Mouse (Mus musculus) limb, embryonic 13.5 days (tissue): ENCODE results near the gene Unk. TPM values are rescaled to one million over a fixed set of nuclear protein-coding genes. Genes with fewer than 3 reads are reported as not detected.

Source experiments
- ATAC-seq: fragments of 200-750 bp; cut with Nextera tagmentation; 2 replicates; pipeline ENCODE4 v1.8.0; 2017; ENCODE audit warnings: low read depth, moderate number of reproducible peaks, moderate TSS enrichment; ENCODE audit not compliant: low FRiP score
- H3K27ac ChIP-seq: fragments of 300-500 bp; sonication (generic); 2 replicates; pipeline ENCODE4 v1.5.1; 2015; ENCODE audit warnings: inconsistent platforms, mild to moderate bottlenecking, moderate library complexity
- H3K27me3 ChIP-seq: fragments of 300-500 bp; sonication (generic); 2 replicates; pipeline ENCODE4 v1.6.1; 2015; ENCODE audit warnings: mild to moderate bottlenecking, inconsistent platforms
- H3K36me3 ChIP-seq: fragments of 300-500 bp; sonication (generic); 2 replicates; pipeline ENCODE4 v1.6.1; 2015; ENCODE audit warnings: inconsistent platforms, mild to moderate bottlenecking, moderate library complexity
- H3K4me1 ChIP-seq: fragments of 300-500 bp; sonication (generic); 2 replicates; pipeline ENCODE4 v1.6.1; 2015; ENCODE audit warnings: inconsistent platforms
- H3K4me2 ChIP-seq: fragments of 300-500 bp; sonication (generic); replicated peaks from 2 replicates; pipeline ENCODE4 v1.6.1; 2015; ENCODE audit warnings: inconsistent platforms, mild to moderate bottlenecking, moderate library complexity
- H3K4me3 ChIP-seq: fragments of 300-500 bp; sonication (generic); 2 replicates; pipeline ENCODE4 v1.5.1; 2015; ENCODE audit warnings: moderate library complexity, mild to moderate bottlenecking, inconsistent platforms
- H3K9ac ChIP-seq: fragments of 300-500 bp; sonication (generic); 2 replicates; pipeline ENCODE4 v1.6.1; 2015; ENCODE audit warnings: mild to moderate bottlenecking, inconsistent platforms
- H3K9me3 ChIP-seq: fragments of 300-500 bp; sonication (generic); 2 replicates; pipeline ENCODE4 v1.6.1; 2016; ENCODE audit warnings: inconsistent platforms
- WGBS: fragments of 180-500 bp; shearing (Covaris S2); methylation state at CpG from one replicate; pipeline ENCODE4 v1.1.7; 2015; 5-methylcytosine and 5-hydroxymethylcytosine counted together
- polyA plus RNA-seq: library from polyadenylated mRNA; unstranded; fragments of >200 nt; fragmentation: Nextera tagmentation; extraction: Ambion mirVana; gene quantifications from 2 replicates; pipeline ENCODE4 v1.2.1, GENCODE M21; 2015

The Unk gene
- polyA plus RNA-seq, 1 experiment from 2014 or later = 44.8 TPM

- no peak for ATAC-seq
- Histone ChIP-seq H3K9ac (no peak overlapping the region), H3K4me3 (no peak overlapping the region), H3K27ac (no peak overlapping the region), H3K27me3 (no peaks in the 10 kb centered on the region), H3K9me3 (no peaks in the 10 kb centered on the region), H3K4me2 (no peak overlapping the region), H3K36me3 (peaks cover 22% of the 10 kb centered on the region), H3K4me1 (peaks cover 20% of the 10 kb centered on the region)
- WGBS = 52% methylated on average over 20 of the region's 20 CpGs
Measured at GRCm38 (mm10) chr11:116075539-116076265, 45.6 kb downstream of the Unk start.

GRCm38 (mm10) chr11:116076266-116076540 lies 46.1 kb downstream of the Unk start:
- H3K4me3 ChIP-seq = no peak overlapping the region
- no peak for ATAC-seq
- no peaks in the 10 kb centered on the region for H3K27me3 ChIP-seq
- H3K9ac ChIP-seq = no peak overlapping the region
- H3K4me1 ChIP-seq = peaks cover 20% of the 10 kb centered on the region
- peaks cover 27% of the 10 kb centered on the region for H3K36me3 ChIP-seq
- no peak overlapping the region for H3K4me2 ChIP-seq
- no peak overlapping the region for H3K27ac ChIP-seq
- WGBS = 56% methylated on average over 7 of the region's 7 CpGs
- H3K9me3 ChIP-seq = no peaks in the 10 kb centered on the region

- peaks cover 20% of the 10 kb centered on the region for H3K4me1 ChIP-seq
- no peak overlapping the region for H3K27ac ChIP-seq
- H3K36me3 ChIP-seq = peaks cover 33% of the 10 kb centered on the region
- no peaks in the 10 kb centered on the region for H3K9me3 ChIP-seq
- no peak for ATAC-seq
- 84% methylated on average over 7 of the region's 7 CpGs for WGBS
- H3K4me2 ChIP-seq = no peak overlapping the region
- no peak overlapping the region for H3K9ac ChIP-seq
- no peak overlapping the region for H3K4me3 ChIP-seq
- H3K27me3 ChIP-seq = no peaks in the 10 kb centered on the region
Measured at GRCm38 (mm10) chr11:116076836-116077235, 46.7 kb downstream of the Unk start.

GRCm38 (mm10) chr11:116077446-116078204 lies 47.5 kb downstream of the Unk start, which contains the start of gene Unc13d:
Gene Unc13d (minus strand): TSS chr11:116077961.
- Histone ChIP-seq H3K36me3 (peaks cover 41% of the 10 kb centered on the region), H3K27ac (peak within 1 kb of the TSS; percentile 28), H3K4me3 (peak within 1 kb of the TSS; percentile 31), H3K27me3 (no peaks in the 10 kb centered on the region), H3K4me1 (peaks cover 20% of the 10 kb centered on the region), H3K9me3 (no peaks in the 10 kb centered on the region), H3K4me2 (peak within 1 kb of the TSS; percentile 62), H3K9ac (peak within 1 kb of the TSS; percentile 64)
- 67% methylated on average over 22 of the region's 22 CpGs for WGBS
- no peak; the same call in 1 of the 2 replicates for ATAC-seq

- WGBS = 7% methylated on average over 16 of the region's 16 CpGs
- no peaks in the 10 kb centered on the region for H3K9me3 ChIP-seq
- no peak overlapping the region; the same call in 1 of the 2 replicates for H3K27ac ChIP-seq
- H3K36me3 ChIP-seq = peaks cover 46% of the 10 kb centered on the region
- H3K4me1 ChIP-seq = peaks cover 20% of the 10 kb centered on the region
- no peak for ATAC-seq
- H3K4me3 ChIP-seq = peak overlapping the region; percentile 31
- H3K4me2 ChIP-seq = peak overlapping the region; percentile 62
- H3K9ac ChIP-seq = peak overlapping the region; percentile 64
- H3K27me3 ChIP-seq = no peaks in the 10 kb centered on the region
Measured at GRCm38 (mm10) chr11:116078221-116078620, 48.1 kb downstream of the Unk start.

GRCm38 (mm10) chr11:116078676-116079320 lies 48.7 kb downstream of the Unk start:
- no peak overlapping the region for H3K9ac ChIP-seq
- ATAC-seq = no peak
- H3K27ac ChIP-seq = peak overlapping the region; percentile 22; the same call in 1 of the 2 replicates
- no peak overlapping the region for H3K4me2 ChIP-seq
- H3K27me3 ChIP-seq = no peaks in the 10 kb centered on the region
- 40% methylated on average over 10 of the region's 10 CpGs for WGBS
- H3K4me3 ChIP-seq = no peak overlapping the region
- no peaks in the 10 kb centered on the region for H3K9me3 ChIP-seq
- peaks cover 20% of the 10 kb centered on the region for H3K4me1 ChIP-seq
- peaks cover 52% of the 10 kb centered on the region for H3K36me3 ChIP-seq

- Histone ChIP-seq H3K9ac (no peak overlapping the region), H3K9me3 (no peaks in the 10 kb centered on the region), H3K4me2 (no peak overlapping the region), H3K4me1 (peaks cover 20% of the 10 kb centered on the region), H3K4me3 (no peak overlapping the region), H3K27me3 (no peaks in the 10 kb centered on the region), H3K36me3 (peaks cover 56% of the 10 kb centered on the region), H3K27ac (no peak overlapping the region)
- WGBS = 79% methylated on average over 10 of the region's 10 CpGs
- no peak for ATAC-seq
Measured at GRCm38 (mm10) chr11:116079511-116079910, 49.4 kb downstream of the Unk start.

- no peaks in the 10 kb centered on the region for H3K27me3 ChIP-seq
- 65% methylated on average over 6 of the region's 6 CpGs for WGBS
- peaks cover 56% of the 10 kb centered on the region for H3K36me3 ChIP-seq
- H3K4me2 ChIP-seq = no peak overlapping the region
- ATAC-seq = no peak
- peaks cover 29% of the 10 kb centered on the region for H3K4me1 ChIP-seq
- no peak overlapping the region for H3K9ac ChIP-seq
- H3K4me3 ChIP-seq = no peak overlapping the region
- H3K27ac ChIP-seq = no peak overlapping the region
- H3K9me3 ChIP-seq = no peaks in the 10 kb centered on the region
Measured at GRCm38 (mm10) chr11:116081081-116081480, 51.0 kb downstream of the Unk start.

GRCm38 (mm10) chr11:116083096-116083672 lies 53.1 kb downstream of the Unk start:
- Histone ChIP-seq H3K9ac (no peak overlapping the region), H3K27me3 (no peaks in the 10 kb centered on the region), H3K27ac (no peak overlapping the region), H3K4me3 (no peak overlapping the region), H3K9me3 (no peaks in the 10 kb centered on the region), H3K4me1 (peaks cover 29% of the 10 kb centered on the region), H3K4me2 (no peak overlapping the region), H3K36me3 (peaks cover 56% of the 10 kb centered on the region)
- no peak for ATAC-seq
- WGBS = 86% methylated on average over 14 of the region's 14 CpGs

- H3K9ac ChIP-seq = no peak overlapping the region
- H3K27ac ChIP-seq = no peak overlapping the region
- no peak for ATAC-seq
- H3K27me3 ChIP-seq = no peaks in the 10 kb centered on the region
- no peak overlapping the region for H3K4me2 ChIP-seq
- no peaks in the 10 kb centered on the region for H3K9me3 ChIP-seq
- peaks cover 21% of the 10 kb centered on the region for H3K4me1 ChIP-seq
- H3K36me3 ChIP-seq = peaks cover 50% of the 10 kb centered on the region
- H3K4me3 ChIP-seq = no peak overlapping the region
- 89% methylated on average over 6 of the region's 6 CpGs for WGBS
Measured at GRCm38 (mm10) chr11:116084166-116084565, 54.0 kb downstream of the Unk start.

- Histone ChIP-seq H3K27me3 (no peaks in the 10 kb centered on the region), H3K36me3 (peaks cover 26% of the 10 kb centered on the region), H3K9me3 (no peaks in the 10 kb centered on the region), H3K9ac (peak within 1 kb of the TSS; percentile 55), H3K4me3 (peak within 1 kb of the TSS; percentile 49), H3K4me2 (peak within 1 kb of the TSS; percentile 67), H3K4me1 (peaks cover 21% of the 10 kb centered on the region), H3K27ac (peak within 1 kb of the TSS; percentile 75)
- WGBS = 3% methylated on average over 40 of the region's 43 CpGs
- ATAC-seq = peak; percentile 96
Measured at GRCm38 (mm10) chr11:116086258-116087193, 56.4 kb downstream of the Unk start, which contains the start of gene Wbp2. Gene Wbp2 (minus strand): TSS chr11:116086995.
